Mouse (Mus musculus): Measurements from ENCODE around the gene Qrich2. TPM values are rescaled to one million over a fixed set of nuclear protein-coding genes. Genes with fewer than 3 reads are reported as not detected.
"Not testable (repeated sequence)": the region's sequence is repeated elsewhere in the genome, so short reads cannot be mapped to it uniquely, and the experiment has no call there.

Qrich2 gene
- polyA plus RNA-seq, 1 experiment from 2014 or later = not detected

GRCm38 (mm10) chr11:116412028-116412827 is 53.8 kb downstream of the Qrich2 start:
- no peaks in the 10 kb centered on the region for H3K36me3 ChIP-seq (ENCODE audit: control insufficient read depth, insufficient read depth, low read length)

GRCm38 (mm10) chr11:116411582-116411981 is 54.5 kb downstream of the Qrich2 start:
- no peaks in the 10 kb centered on the region for H3K27me3 ChIP-seq (ENCODE audit: control insufficient read depth, insufficient read depth, low read length)

More at GRCm38 (mm10) chr11:116412028-116412827, 53.8 kb downstream of the Qrich2 start:
- H3K27me3 ChIP-seq (ENCODE audit: control insufficient read depth, insufficient read depth, low read length) = no peaks in the 10 kb centered on the region
- H3K4me1 ChIP-seq (ENCODE audit: control insufficient read depth, insufficient read depth, low read length) = peaks cover 8% of the 10 kb centered on the region; the same call in 1 of the 2 replicates
- peak; percentile 35; the same call in 1 of the 2 replicates for ATAC-seq (ENCODE audit: insufficient number of reproducible peaks, insufficient read depth, low FRiP score, low read depth)
- peak overlapping the region; percentile 74 for H3K4me3 ChIP-seq (ENCODE audit: low read depth, low read length)
- H3K9me3 ChIP-seq (ENCODE audit: control insufficient read depth, low read depth, low read length) = no peaks in the 10 kb centered on the region
- H3K4me2 ChIP-seq (replicated peaks; ENCODE audit: low read depth, low read length) = peak overlapping the region; percentile 96
- no peak overlapping the region for H3K27ac ChIP-seq (ENCODE audit: low read length)
- WGBS = under 1% methylated on average over 69 of the region's 76 CpGs
- peak overlapping the region; percentile 84 for H3K9ac ChIP-seq (replicated peaks; ENCODE audit: low read depth, low read length)

GRCm38 (mm10) chr11:116410415-116410814 is 55.6 kb downstream of the Qrich2 start:
- WGBS = 83% methylated on average over 2 of the region's 4 CpGs
- not testable (repeated sequence) for H3K27me3 ChIP-seq (ENCODE audit: control insufficient read depth, insufficient read depth, low read length); H3K4me1 ChIP-seq (ENCODE audit: control insufficient read depth, insufficient read depth, low read length); H3K9ac ChIP-seq (replicated peaks; ENCODE audit: low read depth, low read length); H3K9me3 ChIP-seq (ENCODE audit: control insufficient read depth, low read depth, low read length); H3K4me3 ChIP-seq (ENCODE audit: low read depth, low read length); H3K4me2 ChIP-seq (replicated peaks; ENCODE audit: low read depth, low read length); H3K27ac ChIP-seq (ENCODE audit: low read length); H3K36me3 ChIP-seq (ENCODE audit: control insufficient read depth, insufficient read depth, low read length); ATAC-seq (ENCODE audit: insufficient number of reproducible peaks, insufficient read depth, low FRiP score, low read depth)

More at GRCm38 (mm10) chr11:116411582-116411981, 54.5 kb downstream of the Qrich2 start:
- H3K27ac ChIP-seq (ENCODE audit: low read length) = no peak overlapping the region
- peaks cover 8% of the 10 kb centered on the region; the same call in 1 of the 2 replicates for H3K4me1 ChIP-seq (ENCODE audit: control insufficient read depth, insufficient read depth, low read length)
- ATAC-seq (ENCODE audit: insufficient number of reproducible peaks, insufficient read depth, low FRiP score, low read depth) = no peak
- H3K4me2 ChIP-seq (replicated peaks; ENCODE audit: low read depth, low read length) = peak overlapping the region; percentile 96
- peak overlapping the region; percentile 74; the same call in 1 of the 2 replicates for H3K4me3 ChIP-seq (ENCODE audit: low read depth, low read length)
- H3K36me3 ChIP-seq (ENCODE audit: control insufficient read depth, insufficient read depth, low read length) = no peaks in the 10 kb centered on the region
- H3K9me3 ChIP-seq (ENCODE audit: control insufficient read depth, low read depth, low read length) = no peaks in the 10 kb centered on the region
- WGBS = 28% methylated on average over 6 of the region's 6 CpGs
- H3K9ac ChIP-seq (replicated peaks; ENCODE audit: low read depth, low read length) = no peak overlapping the region

GRCm38 (mm10) chr11:116409008-116409407 is 57.0 kb downstream of the Qrich2 start:
- Histone ChIP-seq H3K36me3 (ENCODE audit: control insufficient read depth, insufficient read depth, low read length) (no peaks in the 10 kb centered on the region), H3K9me3 (ENCODE audit: control insufficient read depth, low read depth, low read length) (no peaks in the 10 kb centered on the region), H3K4me3 (ENCODE audit: low read depth, low read length) (no peak overlapping the region), H3K9ac (replicated peaks; ENCODE audit: low read depth, low read length) (no peak overlapping the region), H3K4me2 (replicated peaks; ENCODE audit: low read depth, low read length) (no peak overlapping the region), H3K27me3 (ENCODE audit: control insufficient read depth, insufficient read depth, low read length) (no peaks in the 10 kb centered on the region), H3K4me1 (ENCODE audit: control insufficient read depth, insufficient read depth, low read length) (peaks cover 5% of the 10 kb centered on the region; the same call in 1 of the 2 replicates), H3K27ac (ENCODE audit: low read length) (no peak overlapping the region)
- WGBS = 85% methylated on average over 3 of the region's 3 CpGs
- no peak for ATAC-seq (ENCODE audit: insufficient number of reproducible peaks, insufficient read depth, low FRiP score, low read depth)

GRCm38 (mm10) chr11:116406231-116406728 is 59.8 kb downstream of the Qrich2 start:
- H3K27ac ChIP-seq (ENCODE audit: low read length) = no peak overlapping the region
- no peak overlapping the region for H3K4me2 ChIP-seq (replicated peaks; ENCODE audit: low read depth, low read length)
- no peak overlapping the region for H3K4me3 ChIP-seq (ENCODE audit: low read depth, low read length)
- H3K36me3 ChIP-seq (ENCODE audit: control insufficient read depth, insufficient read depth, low read length) = no peaks in the 10 kb centered on the region
- 91% methylated on average over 16 of the region's 16 CpGs for WGBS
- no peak overlapping the region for H3K9ac ChIP-seq (replicated peaks; ENCODE audit: low read depth, low read length)
- ATAC-seq (ENCODE audit: insufficient number of reproducible peaks, insufficient read depth, low FRiP score, low read depth) = no peak
- no peaks in the 10 kb centered on the region for H3K4me1 ChIP-seq (ENCODE audit: control insufficient read depth, insufficient read depth, low read length)
- no peaks in the 10 kb centered on the region for H3K27me3 ChIP-seq (ENCODE audit: control insufficient read depth, insufficient read depth, low read length)
- no peaks in the 10 kb centered on the region for H3K9me3 ChIP-seq (ENCODE audit: control insufficient read depth, low read depth, low read length)

GRCm38 (mm10) chr11:116405601-116406000 is 60.4 kb downstream of the Qrich2 start:
- WGBS = 83% methylated on average over 4 of the region's 4 CpGs
- no peak overlapping the region for H3K4me2 ChIP-seq (replicated peaks; ENCODE audit: low read depth, low read length)
- no peak overlapping the region for H3K4me3 ChIP-seq (ENCODE audit: low read depth, low read length)
- H3K9ac ChIP-seq (replicated peaks; ENCODE audit: low read depth, low read length) = no peak overlapping the region
- H3K9me3 ChIP-seq (ENCODE audit: control insufficient read depth, low read depth, low read length) = no peaks in the 10 kb centered on the region
- ATAC-seq (ENCODE audit: insufficient number of reproducible peaks, insufficient read depth, low FRiP score, low read depth) = no peak
- H3K27ac ChIP-seq (ENCODE audit: low read length) = no peak overlapping the region
- H3K4me1 ChIP-seq (ENCODE audit: control insufficient read depth, insufficient read depth, low read length) = no peaks in the 10 kb centered on the region; the same call in 1 of the 2 replicates
- H3K27me3 ChIP-seq (ENCODE audit: control insufficient read depth, insufficient read depth, low read length) = no peaks in the 10 kb centered on the region
- no peaks in the 10 kb centered on the region for H3K36me3 ChIP-seq (ENCODE audit: control insufficient read depth, insufficient read depth, low read length)

- Histone ChIP-seq H3K9ac (replicated peaks; ENCODE audit: low read depth, low read length) (no peak overlapping the region), H3K27ac (ENCODE audit: low read length) (no peak overlapping the region), H3K4me1 (ENCODE audit: control insufficient read depth, insufficient read depth, low read length) (no peaks in the 10 kb centered on the region; the same call in 1 of the 2 replicates), H3K9me3 (ENCODE audit: control insufficient read depth, low read depth, low read length) (no peaks in the 10 kb centered on the region), H3K36me3 (ENCODE audit: control insufficient read depth, insufficient read depth, low read length) (no peaks in the 10 kb centered on the region), H3K4me3 (ENCODE audit: low read depth, low read length) (no peak overlapping the region), H3K27me3 (ENCODE audit: control insufficient read depth, insufficient read depth, low read length) (no peaks in the 10 kb centered on the region), H3K4me2 (replicated peaks; ENCODE audit: low read depth, low read length) (no peak overlapping the region)
- no peak for ATAC-seq (ENCODE audit: insufficient number of reproducible peaks, insufficient read depth, low FRiP score, low read depth)
- WGBS = 16% methylated on average over 4 of the region's 4 CpGs
Observed at GRCm38 (mm10) chr11:116400560-116400959, 65.5 kb downstream of the Qrich2 start.

GRCm38 (mm10) chr11:116398348-116398677 is 67.7 kb downstream of the Qrich2 start:
- Histone ChIP-seq H3K4me3 (ENCODE audit: low read depth, low read length) (no peak overlapping the region), H3K27ac (ENCODE audit: low read length) (peak overlapping the region; percentile 39; the same call in 1 of the 2 replicates), H3K9me3 (ENCODE audit: control insufficient read depth, low read depth, low read length) (no peaks in the 10 kb centered on the region), H3K4me2 (replicated peaks; ENCODE audit: low read depth, low read length) (no peak overlapping the region), H3K4me1 (ENCODE audit: control insufficient read depth, insufficient read depth, low read length) (no peaks in the 10 kb centered on the region; the same call in 1 of the 2 replicates), H3K36me3 (ENCODE audit: control insufficient read depth, insufficient read depth, low read length) (no peaks in the 10 kb centered on the region), H3K27me3 (ENCODE audit: control insufficient read depth, insufficient read depth, low read length) (no peaks in the 10 kb centered on the region), H3K9ac (replicated peaks; ENCODE audit: low read depth, low read length) (no peak overlapping the region)
- WGBS = 81% methylated on average over 11 of the region's 11 CpGs
- ATAC-seq (ENCODE audit: insufficient number of reproducible peaks, insufficient read depth, low FRiP score, low read depth) = no peak

Data from stomach, embryonic 14.5 days (tissue).